In genomic region chr5:75918139-75918538, GRCm38 (mm10) we compare ENCODE assay signal across 21 mouse cellular contexts.
DNase-seq lines count a peak whose midpoint lies in the region; ATAC-seq and TF ChIP-seq lines count a peak whose summit lies in the region.
"Had no signal": no experiment of that assay in that cellular context is flagged by ENCODE, and none has a peak within 500 bp of the region (broad histone marks: within the 10 kb centered on the region; RNA-seq: fewer than 3 reads in every experiment).

No protein-coding gene starts in this region.

- no peaks in the 10 kb centered on the region for H3K36me3 ChIP-seq in embryonic facial prominence, embryonic 14.5 days (ENCODE audit: control insufficient read depth, insufficient read depth, low read length)
- no peaks in the 10 kb centered on the region for H3K36me3 ChIP-seq in embryonic facial prominence, embryonic 10.5 days (replicated peaks)
- no peaks in the 10 kb centered on the region for H3K36me3 ChIP-seq in heart, postnatal 0 days (replicated peaks; ENCODE audit: control insufficient read depth, insufficient read depth, low read length)
- no peaks in the 10 kb centered on the region for H3K36me3 ChIP-seq in heart, embryonic 12.5 days
- H3K36me3 ChIP-seq in lung, embryonic 15.5 days: no peaks in the 10 kb centered on the region
- H3K36me3 ChIP-seq: forebrain, embryonic 12.5 days; G1E; hindbrain, embryonic 13.5 days; limb, embryonic 12.5 days; liver, embryonic 12.5 days; stomach, embryonic 15.5 days had no signal

- TF ChIP-seq EP300 in heart, postnatal 0 days (IDR thresholded peaks at IDR 0.05; ENCODE audit: low read depth): no peak

- no peaks in the 10 kb centered on the region; the same call in 1 of the 2 replicates for H3K4me1 ChIP-seq in embryonic facial prominence, embryonic 14.5 days (ENCODE audit: control insufficient read depth, insufficient read depth, low read length)
- H3K4me1 ChIP-seq in embryonic facial prominence, embryonic 10.5 days: peaks cover 4% of the 10 kb centered on the region; the same call in 1 of the 2 replicates
- H3K4me1 ChIP-seq in heart, postnatal 0 days (ENCODE audit: control insufficient read depth, insufficient read depth): no peaks in the 10 kb centered on the region
- peaks cover 21% of the 10 kb centered on the region for H3K4me1 ChIP-seq in heart, embryonic 12.5 days (replicated peaks)
- H3K4me1 ChIP-seq in lung, embryonic 15.5 days: peaks cover 9% of the 10 kb centered on the region
- H3K4me1 ChIP-seq: forebrain, embryonic 12.5 days; stomach, embryonic 15.5 days had no signal

- no peak for TF ChIP-seq CTCF in heart, postnatal 0 days (IDR thresholded peaks at IDR 0.05; ENCODE audit: low read depth)

- no peak overlapping the region for H3K9ac ChIP-seq in embryonic facial prominence, embryonic 14.5 days (ENCODE audit: low read depth, low read length)
- H3K9ac ChIP-seq in heart, postnatal 0 days (replicated peaks; ENCODE audit: low read depth, low read length): no peak overlapping the region
- H3K9ac ChIP-seq in heart, embryonic 12.5 days: no peak overlapping the region
- no peak overlapping the region for H3K9ac ChIP-seq in lung, embryonic 15.5 days
- H3K9ac ChIP-seq: forebrain, embryonic 12.5 days; hindbrain, embryonic 13.5 days; limb, embryonic 12.5 days; liver, embryonic 12.5 days; lung, embryonic 14.5 days; stomach, embryonic 15.5 days had no signal

- no peaks in the 10 kb centered on the region for H3K9me3 ChIP-seq in embryonic facial prominence, embryonic 14.5 days (ENCODE audit: control insufficient read depth, low read length)
- H3K9me3 ChIP-seq in embryonic facial prominence, embryonic 10.5 days: no peaks in the 10 kb centered on the region
- no peaks in the 10 kb centered on the region for H3K9me3 ChIP-seq in heart, postnatal 0 days (replicated peaks; ENCODE audit: control insufficient read depth, low read length)
- no peaks in the 10 kb centered on the region for H3K9me3 ChIP-seq in heart, embryonic 12.5 days (replicated peaks)
- no peaks in the 10 kb centered on the region for H3K9me3 ChIP-seq in lung, embryonic 15.5 days
- H3K9me3 ChIP-seq: forebrain, embryonic 12.5 days; G1E; hindbrain, embryonic 13.5 days; limb, embryonic 12.5 days; liver, embryonic 12.5 days; stomach, embryonic 15.5 days had no signal

- H3K4me3 ChIP-seq in embryonic facial prominence, embryonic 14.5 days (ENCODE audit: low read depth, low read length): no peak overlapping the region
- no peak overlapping the region for H3K4me3 ChIP-seq in embryonic facial prominence, embryonic 10.5 days
- no peak overlapping the region for H3K4me3 ChIP-seq in heart, postnatal 0 days (ENCODE audit: low read depth, low read length)
- H3K4me3 ChIP-seq in heart, embryonic 12.5 days: no peak overlapping the region
- no peak overlapping the region for H3K4me3 ChIP-seq in lung, embryonic 15.5 days
- H3K4me3 ChIP-seq: forebrain, embryonic 12.5 days; hindbrain, embryonic 13.5 days; limb, embryonic 12.5 days; liver, embryonic 12.5 days; stomach, embryonic 15.5 days had no signal

- no peak for ATAC-seq in embryonic facial prominence, embryonic 14.5 days (ENCODE audit: low read depth)
- no peak for ATAC-seq in heart, postnatal 0 days (ENCODE audit: insufficient read depth, low read depth)
- ATAC-seq in heart, embryonic 12.5 days (ENCODE audit: insufficient number of reproducible peaks, low FRiP score): no peak
- no peak for ATAC-seq in lung, embryonic 15.5 days (ENCODE audit: borderline replicate concordance, extremely low read depth, low FRiP score, low TSS enrichment)
- ATAC-seq in cerebellum, adult (ENCODE audit: insufficient number of reproducible peaks, low FRiP score, low TSS enrichment): no peak
- ATAC-seq: activated CD4-positive, CD25-positive, alpha-beta regulatory T cell, adult 4 months; inflammation-experienced regulatory T-cells, adult 6 months; liver, embryonic 12.5 days had no signal

- H3K27me3 ChIP-seq in embryonic facial prominence, embryonic 14.5 days (replicated peaks; ENCODE audit: control insufficient read depth, insufficient read depth, low read length): no peaks in the 10 kb centered on the region
- H3K27me3 ChIP-seq in embryonic facial prominence, embryonic 10.5 days (replicated peaks; ENCODE audit: low read depth, poor library complexity, severe bottlenecking): no peaks in the 10 kb centered on the region
- no peaks in the 10 kb centered on the region for H3K27me3 ChIP-seq in heart, postnatal 0 days (ENCODE audit: control insufficient read depth, insufficient read depth, low read length)
- H3K27me3 ChIP-seq in heart, embryonic 12.5 days (replicated peaks): no peaks in the 10 kb centered on the region
- H3K27me3 ChIP-seq in lung, embryonic 15.5 days: no peaks in the 10 kb centered on the region
- H3K27me3 ChIP-seq: forebrain, embryonic 12.5 days; hindbrain, embryonic 13.5 days; liver, embryonic 12.5 days; stomach, embryonic 15.5 days had no signal

- no peak overlapping the region for H3K27ac ChIP-seq in embryonic facial prominence, embryonic 14.5 days (replicated peaks; ENCODE audit: low read depth, low read length)
- H3K27ac ChIP-seq in embryonic facial prominence, embryonic 10.5 days (replicated peaks): no peak overlapping the region
- peak overlapping the region; percentile 46 for H3K27ac ChIP-seq in heart, postnatal 0 days (ENCODE audit: low read depth)
- no peak overlapping the region for H3K27ac ChIP-seq in heart, embryonic 12.5 days (ENCODE audit: poor library complexity, severe bottlenecking)
- 0 out of 2 replicates have a peak overlapping the region, but pooled peaks have one; percentile 11 for H3K27ac ChIP-seq in lung, embryonic 15.5 days
- H3K27ac ChIP-seq: forebrain, embryonic 12.5 days; hindbrain, embryonic 13.5 days; limb, embryonic 12.5 days; liver, embryonic 12.5 days; stomach, embryonic 15.5 days had no signal

- 82% methylated on average over 7 of the region's 7 CpGs for WGBS in embryonic facial prominence, embryonic 14.5 days
- WGBS in embryonic facial prominence, embryonic 10.5 days: 75% methylated on average over 7 of the region's 7 CpGs
- WGBS in heart, postnatal 0 days: 74% methylated on average over 7 of the region's 7 CpGs
- WGBS in heart, embryonic 12.5 days: 75% methylated on average over 7 of the region's 7 CpGs
- WGBS in lung, embryonic 15.5 days: 73% methylated on average over 7 of the region's 7 CpGs

- peak; percentile 12 for DNase-seq in embryonic facial prominence, embryonic 14.5 days (ENCODE audit: low spot score)
- DNase-seq in embryonic facial prominence, embryonic 10.5 days (ENCODE audit: low spot score): no peak
- no peak for DNase-seq in heart, postnatal 0 days (ENCODE audit: low spot score)
- DNase-seq in lung, postnatal 14 days: no peak
- DNase-seq in lung, postnatal 36 days: peak; percentile 38
- DNase-seq: cerebellum, adult 8-10 months; gastrocnemius, postnatal 36 days; lung, embryonic 14.5 days; thymus, adult 18-20 months; thymus, postnatal 4 days had no signal

- H3K4me2 ChIP-seq in embryonic facial prominence, embryonic 14.5 days (ENCODE audit: low read depth, low read length): no peak overlapping the region
- H3K4me2 ChIP-seq in heart, postnatal 0 days (ENCODE audit: low read depth, low read length): no peak overlapping the region
- no peak overlapping the region for H3K4me2 ChIP-seq in heart, embryonic 12.5 days
- H3K4me2 ChIP-seq in lung, embryonic 15.5 days: no peak overlapping the region
- H3K4me2 ChIP-seq: forebrain, embryonic 12.5 days; hindbrain, embryonic 13.5 days; limb, embryonic 12.5 days; liver, embryonic 12.5 days; lung, embryonic 14.5 days; stomach, embryonic 15.5 days had no signal

Comparison
In these comparisons a context has a peak if more than half of its experiments do, and no peak if none do; other contexts are left out.
1. DNase-seq: peak in embryonic facial prominence, embryonic 14.5 days (single experiment) and lung, postnatal 36 days (single experiment); none in embryonic facial prominence, embryonic 10.5 days (single experiment), heart, postnatal 0 days (single experiment) and lung, postnatal 14 days (single experiment).
2. H3K27ac ChIP-seq: peak in heart, postnatal 0 days (single experiment) and lung, embryonic 15.5 days (single experiment); none in embryonic facial prominence, embryonic 14.5 days (single experiment), embryonic facial prominence, embryonic 10.5 days (single experiment) and heart, embryonic 12.5 days (single experiment).